Mouse (Mus musculus) T-helper 17 cell (primary cell): ENCODE data around the gene Sh3bp5.

Source experiments
- in situ Hi-C, 2 experiments: fragments of 300-600 bp; cut with MboI, MseI; formaldehyde crosslinking; loops; 1 replicate in 1 of 2; 2 replicates in 1 of 2; pipeline ENCODE4 v1.15.1; 2025; ENCODE audit warnings: high pct_unique_total_duplicates in 2 of 2

Sh3bp5 gene

DNA sequence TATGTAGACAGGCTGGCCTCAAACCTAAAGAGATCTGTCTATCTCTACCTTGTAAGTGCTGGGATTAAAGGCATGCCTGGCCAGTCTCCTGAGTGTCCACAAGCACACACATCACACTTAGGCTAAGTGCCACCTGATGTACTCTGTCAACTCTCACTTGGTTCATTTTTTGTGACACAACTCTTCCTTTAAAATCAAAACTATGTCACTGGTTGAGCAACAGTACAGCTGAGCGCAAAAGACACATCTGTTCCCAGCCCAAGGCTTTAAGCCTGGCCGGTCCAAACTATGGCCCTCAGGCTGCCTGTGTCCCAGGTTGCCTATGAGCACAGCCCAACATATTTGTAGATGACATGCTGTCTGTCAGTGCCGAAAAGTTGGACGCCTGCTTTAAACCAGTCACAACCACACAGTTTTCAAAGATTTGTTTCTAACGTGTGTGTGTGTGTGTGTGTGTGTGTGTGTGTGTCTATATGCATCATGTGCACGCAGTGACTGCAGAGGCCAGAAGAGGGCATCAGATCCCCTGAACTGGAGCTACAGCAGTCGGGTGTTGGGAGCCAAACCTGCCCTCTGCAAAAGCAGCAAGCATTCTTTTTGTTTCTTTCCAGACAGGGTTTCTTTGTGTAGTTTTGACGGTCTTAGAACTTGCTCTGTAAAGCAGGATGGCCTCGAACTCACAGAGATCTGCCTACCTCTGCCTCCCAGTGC, 40.9 kb downstream of the Sh3bp5 start:
- in situ Hi-C loops: loop anchor here (5.0 kb wide), 2 partner anchors 37 to 42 kb away; partner anchors contain the start of gene Sh3bp5 (in 1 of the 2)

DNA sequence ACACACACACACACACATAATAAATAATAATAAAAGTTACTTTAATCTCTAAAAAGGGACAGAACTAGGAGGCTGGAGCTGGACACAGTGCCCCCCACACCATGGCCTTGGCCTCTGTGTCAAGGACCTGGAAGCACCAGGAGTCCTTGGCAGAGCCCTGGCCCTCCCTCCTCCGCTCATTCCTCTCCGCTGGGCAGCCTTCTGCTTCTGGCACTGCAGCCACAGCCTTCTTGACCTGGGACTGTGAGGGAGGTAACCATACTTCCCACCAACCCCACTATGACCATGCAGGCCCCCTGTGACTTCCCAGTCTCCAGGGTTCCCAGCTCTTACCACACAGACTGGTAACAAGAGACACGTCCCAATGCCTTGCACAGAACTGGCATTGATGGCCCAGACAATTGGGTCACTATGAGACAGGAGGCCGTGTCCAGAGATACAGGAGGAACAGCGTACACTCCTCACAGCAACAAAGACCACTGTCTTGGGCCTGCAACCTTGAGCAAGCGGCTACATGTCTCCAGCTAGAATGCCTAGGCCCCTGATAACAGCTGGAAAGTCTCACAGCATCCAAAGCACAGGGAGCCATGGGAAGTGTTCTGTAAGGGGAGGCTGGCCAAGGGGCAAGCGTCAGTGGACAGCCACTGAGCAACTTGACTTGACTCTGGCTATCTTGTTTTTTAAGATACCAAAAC, 41.8 kb downstream of the Sh3bp5 start:
- in situ Hi-C loops: loop anchor here in 1 of 2 experiments (5.0 kb wide), 1 partner anchor 38 kb away; no protein-coding TSS in a partner anchor

- in situ Hi-C loops: loop anchor here in 1 of 2 experiments (5.0 kb wide), 1 partner anchor 39 kb away; no protein-coding TSS in a partner anchor
Observed at GRCm38 (mm10) chr14:31393546-31393890, 42.4 kb downstream of the Sh3bp5 start.

GRCm38 (mm10) chr14:31392873-31393545, 42.9 kb downstream of the Sh3bp5 start:
- in situ Hi-C loops: loop anchor here in 1 of 2 experiments (5.0 kb wide), 1 partner anchor 39 kb away; no protein-coding TSS in a partner anchor

DNA sequence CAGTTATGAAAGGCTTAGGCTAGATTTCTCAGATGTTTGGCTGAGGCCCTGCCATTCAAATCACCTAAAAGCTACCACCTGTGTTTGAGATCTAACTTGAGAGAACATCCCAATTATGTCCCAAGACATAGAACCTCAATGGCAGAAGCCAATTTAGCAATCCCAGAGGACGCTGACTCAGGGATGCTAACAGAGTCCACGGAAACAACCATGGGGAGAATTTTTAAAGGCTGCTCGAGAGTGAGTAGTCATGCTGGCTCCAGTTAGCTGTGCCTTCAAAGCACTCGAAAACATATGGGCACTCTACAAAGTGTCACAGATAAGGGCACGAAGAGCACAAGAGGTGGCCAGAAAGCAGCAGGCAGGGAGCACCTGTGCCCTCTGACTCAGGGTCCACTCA, 43.6 kb downstream of the Sh3bp5 start:
- in situ Hi-C loops: loop anchor here in 1 of 2 experiments (5.0 kb wide), 1 partner anchor 40 kb away; no protein-coding TSS in a partner anchor

DNA sequence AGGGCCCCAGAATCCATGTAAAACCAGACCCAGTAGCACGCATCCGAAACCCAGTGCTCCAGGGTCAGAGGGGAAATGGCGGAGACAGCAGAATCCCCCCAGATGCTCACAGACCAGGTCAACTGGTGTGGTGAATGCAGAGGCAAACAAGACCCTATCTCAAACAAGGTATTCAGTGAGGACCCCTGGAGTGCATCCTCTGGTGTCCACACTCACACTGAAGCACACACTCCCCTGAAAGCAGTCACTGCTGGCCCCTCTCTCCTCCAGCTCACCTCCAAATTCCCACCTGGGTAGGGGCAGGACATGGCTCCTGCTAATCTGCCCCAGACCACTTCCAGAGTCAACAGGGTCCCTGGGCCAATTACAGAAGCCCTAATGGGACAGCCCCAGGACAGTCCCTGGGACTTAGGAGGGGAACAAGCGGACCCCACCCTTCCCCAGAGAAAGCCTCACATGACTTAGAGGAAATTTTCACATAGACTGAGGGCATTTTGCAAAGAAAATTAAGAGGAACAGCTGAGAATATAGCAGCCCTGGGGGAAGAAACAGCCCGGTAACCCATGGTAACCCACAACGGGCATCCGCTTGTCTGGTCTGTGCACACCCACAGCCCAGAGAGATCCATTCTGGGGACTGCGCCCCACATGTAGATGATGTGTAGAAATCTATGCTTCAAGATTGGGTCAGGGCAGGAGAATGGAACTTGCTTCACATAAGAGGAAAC, 46.3 kb downstream of the Sh3bp5 start:
- in situ Hi-C loops: loop anchor here (5.0 kb wide), 2 partner anchors 43 to 73 kb away; no protein-coding TSS in a partner anchor

- in situ Hi-C loops: loop anchor here in 1 of 2 experiments (5.0 kb wide), 1 partner anchor 74 kb away; no protein-coding TSS in a partner anchor
Observed at GRCm38 (mm10) chr14:31388086-31388872, 47.6 kb downstream of the Sh3bp5 start.

DNA sequence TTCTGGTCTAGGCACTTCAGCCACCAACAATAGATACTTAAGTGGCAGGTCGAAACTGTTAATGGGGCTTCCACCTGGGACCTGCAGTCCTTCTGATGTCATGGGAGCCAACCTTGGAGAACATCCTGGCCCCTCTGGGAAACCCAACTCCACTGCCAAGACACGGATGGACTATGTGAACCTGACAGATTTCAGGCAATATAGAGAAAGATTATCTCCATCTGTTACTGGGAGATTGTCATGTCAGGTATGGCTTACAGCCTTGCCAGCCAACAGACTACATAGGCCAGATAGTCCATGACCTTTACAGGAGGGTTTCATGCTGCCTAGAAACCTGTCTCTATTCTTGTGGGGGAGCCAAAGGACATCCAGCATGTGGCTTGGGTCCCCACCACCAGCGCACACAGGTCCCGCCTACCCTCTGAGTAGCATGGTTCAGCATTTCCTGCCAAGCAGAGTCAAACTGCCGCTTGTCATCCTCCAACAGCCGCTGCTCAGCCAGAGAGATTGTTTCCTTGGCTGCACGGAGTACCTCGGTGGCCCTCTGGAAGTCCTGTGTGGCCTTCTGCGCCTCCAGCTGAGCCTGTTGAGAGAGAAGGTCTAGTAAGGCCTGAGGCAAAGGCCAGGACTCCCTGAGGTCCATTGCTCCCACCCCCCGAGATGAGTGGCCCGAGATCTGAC, 48.4 kb downstream of the Sh3bp5 start:
- in situ Hi-C loops: loop anchor here in 1 of 2 experiments (5.0 kb wide), 1 partner anchor 75 kb away; no protein-coding TSS in a partner anchor

DNA sequence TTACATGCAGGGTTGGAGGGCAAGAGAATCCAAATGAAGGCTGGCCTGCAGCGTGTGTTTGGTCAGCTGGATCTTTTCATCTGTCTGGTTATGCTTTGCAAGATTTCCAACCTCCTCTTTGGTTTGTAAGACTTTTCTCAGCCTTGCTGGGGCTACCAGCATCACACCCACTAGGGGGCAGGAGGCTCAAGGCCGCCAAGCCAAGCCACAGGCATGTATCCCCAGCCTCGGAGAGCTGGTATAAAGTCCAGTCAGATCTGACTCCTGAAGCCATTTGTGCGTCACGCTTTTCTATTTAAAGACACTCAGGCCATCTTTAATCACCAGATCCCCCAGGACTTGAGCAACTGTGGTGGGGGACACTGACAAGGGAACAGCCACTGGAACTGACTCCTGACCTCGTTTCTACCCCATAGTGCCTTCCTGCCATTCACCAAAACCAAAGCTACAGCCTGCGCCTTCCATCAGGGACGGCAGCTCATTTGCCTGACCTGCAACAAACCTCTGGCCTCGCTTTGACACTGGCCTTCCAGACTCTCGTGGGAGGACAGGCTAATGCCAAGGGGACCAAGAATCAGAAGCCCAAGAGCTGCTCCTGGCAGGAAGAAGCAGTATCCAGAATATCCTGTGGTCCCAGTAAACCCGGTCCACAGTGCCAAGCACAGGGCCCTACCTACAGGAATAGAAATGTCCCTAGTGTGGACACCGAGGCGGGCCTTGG, 49.7 kb downstream of the Sh3bp5 start:
- in situ Hi-C loops: loop anchor here in 1 of 2 experiments (5.0 kb wide), 1 partner anchor 76 kb away; no protein-coding TSS in a partner anchor

- in situ Hi-C loops: loop anchor here in 1 of 2 experiments (5.0 kb wide), 1 partner anchor 77 kb away; no protein-coding TSS in a partner anchor
Observed at GRCm38 (mm10) chr14:31385406-31385805, 50.5 kb downstream of the Sh3bp5 start.

DNA sequence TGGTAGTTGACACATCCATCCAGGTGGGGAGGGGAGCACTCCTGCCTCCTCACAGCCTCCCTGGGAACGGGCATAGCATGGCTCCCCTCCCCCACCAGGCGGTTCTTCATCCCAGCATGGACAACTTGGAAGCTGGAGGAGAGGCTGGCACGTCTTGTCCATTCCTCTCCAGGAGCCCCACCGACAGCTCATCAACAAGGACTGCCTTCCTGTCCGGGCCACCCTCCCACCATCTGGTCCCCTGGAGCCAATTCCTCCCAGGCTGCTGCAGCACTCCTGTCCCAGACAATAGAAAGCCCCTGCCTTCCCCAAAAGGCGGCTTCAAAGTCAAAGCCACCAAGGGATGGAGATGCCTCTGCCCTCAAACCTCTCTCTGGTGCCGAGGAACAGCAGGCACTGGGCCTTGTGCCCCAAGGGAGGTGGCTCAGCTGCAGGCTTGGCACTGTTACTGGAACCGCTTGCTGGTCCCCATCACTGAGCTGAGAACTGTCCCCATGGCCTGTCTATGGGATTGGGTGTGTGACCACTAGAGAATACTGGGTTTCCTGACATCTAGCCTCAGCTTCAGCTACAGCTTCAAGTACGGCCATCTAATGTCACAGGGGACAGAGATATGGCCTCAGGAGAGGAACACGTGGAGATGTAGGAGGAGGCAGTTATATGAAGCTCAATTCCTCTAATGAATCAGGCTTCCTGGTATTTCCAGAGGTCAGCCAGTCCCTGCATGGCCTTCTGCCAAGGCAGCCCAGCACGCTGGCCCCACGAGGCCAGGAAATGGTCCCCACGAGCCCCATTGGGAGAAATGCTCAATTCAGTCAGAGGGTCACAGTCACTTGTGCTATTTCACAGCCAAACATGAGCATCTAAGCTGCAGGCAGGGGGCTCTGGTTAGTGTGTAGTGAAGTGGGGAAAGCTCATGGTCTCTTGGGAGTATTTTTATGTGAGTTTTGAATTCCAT, 51.2 kb downstream of the Sh3bp5 start:
- in situ Hi-C loops: loop anchor here in 1 of 2 experiments (5.0 kb wide), 1 partner anchor 78 kb away; no protein-coding TSS in a partner anchor

GRCm38 (mm10) chr14:31383470-31384050, 52.3 kb downstream of the Sh3bp5 start:
- in situ Hi-C loops: no loop called here

- in situ Hi-C loops: no loop called here
Observed at GRCm38 (mm10) chr14:31382276-31382675, 53.6 kb downstream of the Sh3bp5 start.

- in situ Hi-C loops: no loop called here
Observed at GRCm38 (mm10) chr14:31376331-31376730, 59.5 kb downstream of the Sh3bp5 start.

- in situ Hi-C loops: no loop called here
Observed at GRCm38 (mm10) chr14:31374390-31374789, 61.5 kb downstream of the Sh3bp5 start.

GRCm38 (mm10) chr14:31369377-31369776, 66.5 kb downstream of the Sh3bp5 start:
- in situ Hi-C loops: no loop called here

DNA sequence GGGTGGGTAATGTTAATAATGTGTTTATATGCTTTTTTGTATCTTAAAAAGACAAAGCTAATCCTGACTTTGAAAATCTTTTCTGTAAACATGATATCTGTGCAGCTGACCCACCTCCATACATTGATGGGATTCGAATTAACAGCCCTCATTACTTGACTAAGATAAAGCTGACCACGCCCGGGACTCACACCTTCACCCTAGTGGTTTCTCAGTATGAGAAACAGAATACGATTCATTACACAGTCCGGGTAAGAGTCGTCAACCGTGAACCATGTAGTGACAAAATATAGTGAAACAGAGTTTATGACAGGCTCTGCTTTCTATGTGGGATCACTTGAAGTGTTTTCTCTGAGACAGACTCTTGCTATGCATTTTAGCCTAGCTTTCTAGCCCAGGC, 67.9 kb downstream of the Sh3bp5 start:
- in situ Hi-C loops: no loop called here
